Mouse (Mus musculus): ENCODE measurements at regions not wholly inside any gene's neighbourhood (a gene's known extent, or its start where the extent isn't known, plus 50 kb on each side); places are given as distances from the start of the nearest gene placed in this dataset.

DNA sequence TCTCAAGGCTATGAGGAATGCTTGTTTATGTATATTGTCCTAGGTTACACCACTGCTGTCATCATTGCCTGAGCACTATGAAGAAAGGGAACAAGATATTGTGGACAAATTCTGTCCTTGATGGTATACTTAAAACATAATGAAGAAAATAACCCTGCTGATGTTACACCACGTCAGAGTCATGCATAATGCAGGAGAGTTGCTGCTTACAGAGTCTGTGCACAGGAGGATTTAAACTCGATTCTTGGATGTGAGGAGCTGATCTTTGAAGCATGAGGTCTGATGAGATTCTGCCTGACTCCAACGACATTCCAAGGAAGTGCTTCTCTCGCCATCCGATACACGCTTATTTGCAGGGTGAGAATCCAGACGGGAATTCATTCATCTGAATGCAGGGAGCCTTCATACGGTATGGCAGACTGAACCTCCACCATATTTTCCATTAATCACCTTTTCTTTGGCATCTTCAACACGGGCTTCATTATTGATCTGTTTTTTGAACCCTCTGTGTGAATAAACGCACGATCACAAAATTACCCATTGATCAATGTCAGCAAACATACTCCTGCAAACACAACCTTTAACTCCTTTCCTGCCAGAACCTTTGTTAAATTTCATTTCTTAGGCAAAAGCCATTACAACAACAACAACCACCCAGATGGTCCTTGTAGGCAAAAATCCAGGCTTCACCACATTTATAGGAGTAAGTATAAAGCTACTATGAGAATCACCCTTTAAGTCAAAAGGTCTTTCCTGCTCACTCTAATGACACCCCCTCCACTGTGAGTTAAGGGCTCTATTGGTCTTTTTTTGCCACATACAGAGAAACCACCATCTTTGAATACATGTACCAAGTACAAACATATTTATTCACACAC is 106.9 kb upstream of the Nectin3 start:
- Histone ChIP-seq H3K27me3 (ENCODE audit: insufficient read depth, low read length) (no peaks in the 10 kb centered on the region), H3K4me2 (ENCODE audit: low read depth, low read length) (0 out of 2 replicates have a peak overlapping the region, but pooled peaks have one; percentile 8), H3K36me3 (ENCODE audit: insufficient read depth, low read length) (no peaks in the 10 kb centered on the region), H3K9ac (replicated peaks; ENCODE audit: low read length) (no peak overlapping the region), H3K27ac (no peak overlapping the region), H3K4me1 (ENCODE audit: insufficient read depth, low read length) (no peaks in the 10 kb centered on the region), H3K9me3 (ENCODE audit: low read length) (no peaks in the 10 kb centered on the region), H3K4me3 (ENCODE audit: low read length) (no peak overlapping the region)
- DNase-seq (ENCODE audit: low spot score) (peak; percentile 5), ATAC-seq (no peak)
- WGBS: 46% methylated on average over 11 of the region's 11 CpGs
- TF ChIP-seq CTCF (IDR thresholded peaks at IDR 0.05; ENCODE audit: low read depth): no peak

DNA sequence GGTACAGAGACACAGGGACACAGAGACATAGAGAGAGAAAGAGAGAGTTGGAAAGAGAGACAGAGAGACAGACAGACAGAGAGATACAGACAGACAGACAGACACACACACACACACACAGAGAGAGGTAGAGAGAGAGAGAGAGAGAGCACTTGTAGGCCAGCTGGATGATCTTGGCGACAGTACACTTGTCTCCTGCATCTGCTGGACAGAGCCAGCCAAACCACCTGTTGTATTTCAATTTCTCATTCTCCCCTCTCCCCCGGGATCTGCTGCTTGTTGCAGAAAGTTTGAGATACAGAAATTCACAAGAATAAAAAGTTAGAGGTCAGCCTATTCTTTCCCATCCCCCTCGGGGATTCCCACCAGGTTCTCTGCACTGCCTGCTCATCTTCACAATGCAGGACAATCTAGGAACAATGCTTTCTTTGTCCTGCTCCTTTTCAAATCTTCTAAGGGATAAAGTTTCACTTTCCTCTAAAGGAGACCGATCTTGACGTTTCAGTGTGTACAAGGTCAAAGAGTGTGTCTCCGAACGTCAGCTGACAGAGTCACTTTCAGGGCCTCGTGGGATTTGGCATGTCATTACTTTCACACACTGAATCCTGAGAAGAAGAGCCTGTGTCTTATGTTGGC is 94.4 kb upstream of the Nectin3 start:
- H3K4me3 ChIP-seq (ENCODE audit: low read length): no peak overlapping the region
- H3K27me3 ChIP-seq (ENCODE audit: insufficient read depth, low read length): no peaks in the 10 kb centered on the region
- ATAC-seq (0 out of 2 replicates have a peak, but pooled peaks have one; percentile 55), DNase-seq (ENCODE audit: low spot score) (peak; percentile 24)
- 14% methylated on average over 8 of the region's 8 CpGs for WGBS
- no peak overlapping the region for H3K27ac ChIP-seq
- no peak overlapping the region for H3K9ac ChIP-seq (replicated peaks; ENCODE audit: low read length)
- no peaks in the 10 kb centered on the region for H3K4me1 ChIP-seq (ENCODE audit: insufficient read depth, low read length)
- no peak for TF ChIP-seq CTCF (IDR thresholded peaks at IDR 0.05; ENCODE audit: low read depth)
- H3K4me2 ChIP-seq (ENCODE audit: low read depth, low read length): no peak overlapping the region
- H3K36me3 ChIP-seq (ENCODE audit: insufficient read depth, low read length): no peaks in the 10 kb centered on the region
- H3K9me3 ChIP-seq (ENCODE audit: low read length): no peaks in the 10 kb centered on the region

DNA sequence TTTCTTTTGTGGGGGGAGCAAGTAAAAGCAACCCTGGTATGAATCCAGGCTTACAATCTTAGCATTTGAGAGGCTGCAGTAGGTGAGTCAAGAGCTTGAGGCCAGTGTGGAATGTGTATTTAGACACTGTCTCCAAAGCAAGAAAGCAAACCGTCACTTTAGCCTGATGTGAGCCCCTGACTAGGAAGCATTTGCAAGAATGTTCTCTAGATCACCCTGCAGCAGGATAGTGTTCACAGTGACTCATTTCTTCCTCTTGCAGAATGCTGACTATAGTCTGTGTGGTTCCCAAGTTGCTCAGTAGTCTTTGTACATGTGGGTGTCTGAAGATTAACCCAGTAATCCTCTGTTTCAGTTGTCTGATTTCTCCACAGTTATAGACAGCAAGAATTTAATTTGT is 88.7 kb upstream of the Nectin3 start:
- Histone ChIP-seq H3K4me2 (ENCODE audit: low read depth, low read length) (no peak overlapping the region), H3K9ac (replicated peaks; ENCODE audit: low read length) (no peak overlapping the region), H3K27ac (no peak overlapping the region), H3K36me3 (ENCODE audit: insufficient read depth, low read length) (no peaks in the 10 kb centered on the region), H3K4me1 (ENCODE audit: insufficient read depth, low read length) (no peaks in the 10 kb centered on the region), H3K4me3 (ENCODE audit: low read length) (no peak overlapping the region), H3K27me3 (ENCODE audit: insufficient read depth, low read length) (no peaks in the 10 kb centered on the region), H3K9me3 (ENCODE audit: low read length) (no peaks in the 10 kb centered on the region)
- ATAC-seq (no peak), DNase-seq (ENCODE audit: low spot score) (no peak)
- no peak for TF ChIP-seq CTCF (IDR thresholded peaks at IDR 0.05; ENCODE audit: low read depth)
- 70% methylated on average over 1 of the region's 1 CpGs for WGBS

DNA sequence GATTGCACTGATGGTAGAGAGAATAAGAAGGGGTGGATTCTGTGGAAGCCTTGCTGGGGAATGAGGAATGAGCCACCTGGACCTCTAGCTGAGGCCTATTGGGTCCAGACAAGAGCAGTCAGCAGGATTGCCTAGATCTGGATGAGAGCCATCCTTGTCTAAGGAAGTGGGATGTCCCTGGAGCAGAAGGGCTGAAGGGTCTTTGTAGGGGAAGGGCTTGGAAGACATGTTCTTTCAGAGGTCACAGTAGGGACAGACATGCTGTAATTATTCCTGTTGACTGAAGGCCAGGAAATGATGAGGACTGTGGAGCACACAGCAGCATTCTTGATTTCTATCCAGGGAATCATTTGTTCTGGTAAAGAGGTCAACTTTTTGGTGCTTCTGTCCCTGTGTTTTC is 86.2 kb upstream of the Nectin3 start:
- Histone ChIP-seq H3K27ac (no peak overlapping the region), H3K4me2 (ENCODE audit: low read depth, low read length) (no peak overlapping the region), H3K27me3 (ENCODE audit: insufficient read depth, low read length) (no peaks in the 10 kb centered on the region), H3K9ac (replicated peaks; ENCODE audit: low read length) (no peak overlapping the region), H3K4me1 (ENCODE audit: insufficient read depth, low read length) (no peaks in the 10 kb centered on the region), H3K4me3 (ENCODE audit: low read length) (no peak overlapping the region), H3K9me3 (ENCODE audit: low read length) (no peaks in the 10 kb centered on the region), H3K36me3 (ENCODE audit: insufficient read depth, low read length) (no peaks in the 10 kb centered on the region)
- DNase-seq (ENCODE audit: low spot score) (peak; percentile 53), ATAC-seq (peak; percentile 74)
- no peak for TF ChIP-seq CTCF (IDR thresholded peaks at IDR 0.05; ENCODE audit: low read depth)

DNA sequence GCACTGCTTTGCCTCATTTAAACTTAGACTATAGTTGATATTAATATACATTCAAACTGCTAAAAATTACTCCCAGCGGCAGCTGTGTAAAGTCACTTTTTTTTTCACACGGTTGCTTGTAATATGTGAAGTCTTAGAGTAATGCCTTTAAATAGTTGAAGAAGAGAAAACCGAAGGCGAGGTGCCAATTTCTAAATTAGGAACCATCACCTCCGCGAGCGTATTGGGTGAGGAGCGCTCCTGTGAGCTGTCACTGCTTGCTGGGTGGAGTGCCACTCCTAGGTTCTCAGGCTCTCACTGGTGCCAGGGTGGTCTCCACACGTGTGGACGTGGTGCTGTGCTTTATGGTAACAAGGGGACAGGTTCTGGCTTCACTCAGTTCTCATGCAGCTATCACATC is 82.8 kb upstream of the Nectin3 start:
- H3K4me2 ChIP-seq (ENCODE audit: low read depth, low read length): no peak overlapping the region
- H3K9ac ChIP-seq (replicated peaks; ENCODE audit: low read length): no peak overlapping the region
- no peak for TF ChIP-seq CTCF (IDR thresholded peaks at IDR 0.05; ENCODE audit: low read depth)
- ATAC-seq (no peak), DNase-seq (ENCODE audit: low spot score) (no peak)
- H3K4me3 ChIP-seq (ENCODE audit: low read length): no peak overlapping the region
- no peaks in the 10 kb centered on the region for H3K9me3 ChIP-seq (ENCODE audit: low read length)
- H3K4me1 ChIP-seq (ENCODE audit: insufficient read depth, low read length): no peaks in the 10 kb centered on the region
- no peak overlapping the region for H3K27ac ChIP-seq
- WGBS: 84% methylated on average over 10 of the region's 10 CpGs
- no peaks in the 10 kb centered on the region for H3K36me3 ChIP-seq (ENCODE audit: insufficient read depth, low read length)
- no peaks in the 10 kb centered on the region for H3K27me3 ChIP-seq (ENCODE audit: insufficient read depth, low read length)

DNA sequence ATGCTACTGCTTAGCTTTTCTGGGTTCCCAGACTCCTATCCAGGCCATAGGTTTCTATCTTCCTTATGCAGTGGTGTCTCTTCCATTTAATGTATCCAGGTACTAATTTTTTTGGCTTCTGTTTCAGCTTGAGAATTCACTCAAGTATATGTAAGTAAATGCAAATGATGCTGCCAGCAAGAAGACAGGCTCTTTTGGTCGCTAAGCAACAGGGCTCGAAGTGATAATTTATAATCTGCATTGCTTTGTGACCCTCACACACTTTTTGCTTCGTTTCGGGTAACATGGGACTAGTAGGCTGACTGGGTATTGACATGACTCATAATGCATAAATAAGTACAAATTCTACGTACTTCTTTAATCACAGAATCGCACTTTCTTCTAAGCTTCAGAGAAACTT is 75.9 kb upstream of the Nectin3 start:
- no peaks in the 10 kb centered on the region for H3K4me1 ChIP-seq (ENCODE audit: insufficient read depth, low read length)
- no peak for TF ChIP-seq CTCF (IDR thresholded peaks at IDR 0.05; ENCODE audit: low read depth)
- H3K4me3 ChIP-seq (ENCODE audit: low read length): no peak overlapping the region
- ATAC-seq (no peak), DNase-seq (ENCODE audit: low spot score) (peak; percentile 23)
- no peaks in the 10 kb centered on the region for H3K9me3 ChIP-seq (ENCODE audit: low read length)
- no peak overlapping the region for H3K27ac ChIP-seq
- H3K27me3 ChIP-seq (ENCODE audit: insufficient read depth, low read length): no peaks in the 10 kb centered on the region
- 44% methylated on average over 6 of the region's 6 CpGs for WGBS
- no peaks in the 10 kb centered on the region for H3K36me3 ChIP-seq (ENCODE audit: insufficient read depth, low read length)
- H3K9ac ChIP-seq (replicated peaks; ENCODE audit: low read length): no peak overlapping the region
- H3K4me2 ChIP-seq (ENCODE audit: low read depth, low read length): no peak overlapping the region

DNA sequence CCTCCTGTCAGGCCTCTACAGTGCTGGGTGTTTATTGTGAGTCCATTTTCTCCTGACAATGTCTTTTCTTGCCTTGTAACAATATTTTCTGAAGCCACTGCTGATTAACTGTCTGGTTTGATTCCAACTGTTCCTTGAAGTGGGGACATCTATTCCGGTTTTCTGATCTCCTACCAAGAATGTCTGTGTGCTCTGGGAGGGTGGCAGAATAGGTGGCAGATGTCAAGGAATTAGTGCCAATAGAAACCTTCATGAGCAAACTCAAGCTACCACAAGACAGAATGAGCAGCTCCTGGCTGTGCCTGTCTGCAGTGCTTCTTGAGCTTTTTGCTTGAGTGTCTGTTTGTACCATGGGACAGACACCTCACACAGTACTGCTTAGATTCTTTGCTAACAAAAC is 69.1 kb upstream of the Nectin3 start:
- WGBS: 50% methylated on average over 1 of the region's 1 CpGs
- no peak for ATAC-seq
- peak; percentile 49 for DNase-seq (ENCODE audit: low spot score)

More for the DNA sequence above, 69.1 kb upstream of the Nectin3 start:
- Histone ChIP-seq H3K36me3 (ENCODE audit: insufficient read depth, low read length) (no peaks in the 10 kb centered on the region), H3K4me2 (ENCODE audit: low read depth, low read length) (no peak overlapping the region), H3K27ac (no peak overlapping the region), H3K9me3 (ENCODE audit: low read length) (no peaks in the 10 kb centered on the region), H3K4me3 (ENCODE audit: low read length) (no peak overlapping the region), H3K4me1 (ENCODE audit: insufficient read depth, low read length) (no peaks in the 10 kb centered on the region), H3K9ac (replicated peaks; ENCODE audit: low read length) (no peak overlapping the region), H3K27me3 (ENCODE audit: insufficient read depth, low read length) (no peaks in the 10 kb centered on the region)
- TF ChIP-seq CTCF (IDR thresholded peaks at IDR 0.05; ENCODE audit: low read depth): no peak

Data from hindbrain, postnatal 0 days (tissue).